Mouse (Mus musculus) ZHBTc4 (cell line): ENCODE measurements at regions not wholly inside any gene's neighbourhood (a gene's known extent, or its start where the extent isn't known, plus 50 kb on each side); places are given as distances from the start of the nearest gene placed in this dataset.
A peak's percentile ranks its signal among the peaks of the same experiment; 100 is the strongest.

ENCODE experiments used
- DNase-seq: peaks from one replicate; pipeline ENCODE4 v3.0.0-alpha.2; 2011; ENCODE audit warnings: low read depth, low spot score

GRCm38 (mm10) chr5:7428291-7428690 lies 83.7 kb upstream of the Zfp804b start:
- DNase-seq: peak; percentile 17

- no peak for DNase-seq
These were observed 91.9 kb upstream of the Zfp804b start for GRCm38 (mm10) chr5:7436461-7436860.

GRCm38 (mm10) chr5:7448001-7448400 lies 103.4 kb upstream of the Zfp804b start:
- DNase-seq: no peak

- no peak for DNase-seq
These were observed 110.3 kb upstream of the Zfp804b start for GRCm38 (mm10) chr5:7454896-7455295.

GRCm38 (mm10) chr5:7457102-7457501 lies 112.5 kb upstream of the Zfp804b start:
- DNase-seq: no peak

GRCm38 (mm10) chr5:7489150-7489549 lies 144.6 kb upstream of the Zfp804b start:
- DNase-seq: no peak

GRCm38 (mm10) chr5:7489602-7490001 lies 145.0 kb upstream of the Zfp804b start:
- DNase-seq: no peak

GRCm38 (mm10) chr5:7517520-7518181 lies 173.1 kb upstream of the Zfp804b start:
- DNase-seq: no peak

GRCm38 (mm10) chr5:7532686-7533199 lies 188.2 kb upstream of the Zfp804b start:
- no peak for DNase-seq

GRCm38 (mm10) chr5:7539812-7540645 lies 195.5 kb upstream of the Zfp804b start:
- DNase-seq: peak; percentile 17

GRCm38 (mm10) chr5:7540646-7541038 lies 196.1 kb upstream of the Zfp804b start:
- no peak for DNase-seq

GRCm38 (mm10) chr5:7543857-7544256 lies 199.3 kb upstream of the Zfp804b start:
- DNase-seq: no peak

- no peak for DNase-seq
These were observed 235.9 kb upstream of the Zfp804b start for GRCm38 (mm10) chr5:7580413-7580812.

- no peak for DNase-seq
These were observed 242.0 kb upstream of the Zfp804b start for GRCm38 (mm10) chr5:7586547-7586946.

GRCm38 (mm10) chr5:7600418-7600817 lies 255.9 kb upstream of the Zfp804b start:
- no peak for DNase-seq

- no peak for DNase-seq
These were observed 263.0 kb upstream of the Zfp804b start for GRCm38 (mm10) chr5:7607517-7607916.

GRCm38 (mm10) chr5:7607924-7608323 lies 263.4 kb upstream of the Zfp804b start:
- no peak for DNase-seq

- no peak for DNase-seq
These were observed 305.0 kb upstream of the Steap4 start for GRCm38 (mm10) chr5:7655280-7655679.

GRCm38 (mm10) chr5:7701776-7702175 lies 258.5 kb upstream of the Steap4 start:
- no peak for DNase-seq

- peak; percentile 5 for DNase-seq
These were observed 240.7 kb upstream of the Steap4 start for GRCm38 (mm10) chr5:7719557-7719956.

- DNase-seq: no peak
These were observed 240.2 kb upstream of the Steap4 start for GRCm38 (mm10) chr5:7720061-7720460.

- no peak for DNase-seq
These were observed 239.6 kb upstream of the Steap4 start for GRCm38 (mm10) chr5:7720688-7721087.

GRCm38 (mm10) chr5:7732566-7732965 lies 227.7 kb upstream of the Steap4 start:
- DNase-seq: peak; percentile 76
